Mouse (Mus musculus) cortical plate, adult 2 months (tissue): Measurements from ENCODE around the gene Jag2.

ENCODE experiments used
- CTCF ChIP-seq: fragments of 200-500 bp; IDR thresholded peaks from 2 replicates; pipeline ENCODE4 v1.5.1; 2011; ENCODE audit warnings: mild to moderate bottlenecking, control low read depth, low read length; ENCODE audit not compliant: insufficient read depth; ENCODE audit errors: extremely low read depth
- POLR2A ChIP-seq: fragments of 200-500 bp; IDR thresholded peaks from 2 replicates; pipeline ENCODE4 v1.6.1; 2011; ENCODE audit warnings: mild to moderate bottlenecking, low read length, control low read depth; ENCODE audit not compliant: insufficient read depth; ENCODE audit errors: extremely low read depth

GRCm38 (mm10) chr12:112897522-112898212 is 31.9 kb downstream of the Jag2 start:
- TF ChIP-seq CTCF (no peak), POLR2A (no peak)
